ENCODE assay signal across 28 mouse cellular contexts in the genomic region with DNA sequence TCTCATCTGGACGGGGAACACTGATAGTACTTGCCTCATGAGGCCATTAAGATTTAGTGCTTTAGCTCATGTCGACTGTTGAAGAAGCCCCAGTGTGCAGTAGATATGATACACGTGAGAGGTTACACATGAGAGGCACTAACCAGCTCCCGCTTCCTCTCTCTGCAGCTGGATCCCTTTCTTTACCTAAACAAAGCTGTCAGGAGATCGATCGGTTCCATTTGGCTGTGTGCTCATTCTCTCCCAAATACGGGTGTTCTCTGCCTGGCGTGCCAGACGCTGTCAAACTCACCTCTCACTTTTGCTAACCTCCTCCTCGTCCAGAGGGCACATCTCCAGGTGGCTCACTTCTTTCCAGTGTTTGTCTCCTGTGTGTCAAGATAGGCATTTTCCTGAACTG.
A peak's percentile ranks its signal among the peaks of the same experiment; 100 is the strongest.
DNase-seq lines count a peak whose midpoint lies in the region; ATAC-seq and TF ChIP-seq lines count a peak whose summit lies in the region.
"Had no signal": no experiment of that assay in that cellular context is flagged by ENCODE, and none has a peak within 500 bp of the region (broad histone marks: within the 10 kb centered on the region; RNA-seq: fewer than 3 reads in every experiment).

No protein-coding gene starts in this region.

- no peaks in the 10 kb centered on the region for H3K36me3 ChIP-seq in liver, adult 2 months (ENCODE audit: control insufficient read depth, insufficient read depth, low read length)
- H3K36me3 ChIP-seq in liver, embryonic 12.5 days = no peaks in the 10 kb centered on the region
- H3K36me3 ChIP-seq in stomach, postnatal 0 days (ENCODE audit: control insufficient read depth, insufficient read depth, low read length) = no peaks in the 10 kb centered on the region
- H3K36me3 ChIP-seq: G1E; heart, embryonic 12.5 days; hindbrain, embryonic 13.5 days; limb, embryonic 12.5 days; midbrain, embryonic 13.5 days had no signal

- TF ChIP-seq POLR2A in liver, adult 2 months (IDR thresholded peaks at IDR 0.05; ENCODE audit: extremely low read depth, insufficient read depth, low read length) = no peak

- no peaks in the 10 kb centered on the region for H3K27me3 ChIP-seq in liver, adult 2 months (ENCODE audit: control insufficient read depth, insufficient read depth, low read length)
- H3K27me3 ChIP-seq in liver, embryonic 12.5 days (replicated peaks) = no peaks in the 10 kb centered on the region
- no peaks in the 10 kb centered on the region for H3K27me3 ChIP-seq in stomach, postnatal 0 days (ENCODE audit: control insufficient read depth, insufficient read depth, low read length)
- H3K27me3 ChIP-seq: forebrain, embryonic 13.5 days; heart, embryonic 12.5 days; hindbrain, embryonic 13.5 days; limb, embryonic 12.5 days; megakaryocyte, embryonic 14.5 days; midbrain, embryonic 13.5 days had no signal

- WGBS in liver, adult 2 months = 75% methylated on average over 10 of the region's 10 CpGs
- WGBS in liver, embryonic 12.5 days (ENCODE audit: insufficient replicate concordance) = 63% methylated on average over 10 of the region's 10 CpGs
- WGBS in stomach, postnatal 0 days = 26% methylated on average over 10 of the region's 10 CpGs

- H3K4me2 ChIP-seq in liver, embryonic 12.5 days = no peak overlapping the region
- 0 out of 2 replicates have a peak overlapping the region, but pooled peaks have one; percentile 12 for H3K4me2 ChIP-seq in stomach, postnatal 0 days (replicated peaks; ENCODE audit: low read depth)
- H3K4me2 ChIP-seq: forebrain, embryonic 13.5 days; heart, embryonic 12.5 days; hindbrain, embryonic 13.5 days; limb, embryonic 12.5 days; liver, embryonic 11.5 days; midbrain, embryonic 13.5 days had no signal

- no peak for TF ChIP-seq CTCF in liver, adult 2 months (IDR thresholded peaks at IDR 0.05; ENCODE audit: low read depth, low read length)
- no peak for TF ChIP-seq CTCF in stomach, postnatal 0 days (IDR thresholded peaks at IDR 0.05; ENCODE audit: low read depth)

- H3K27ac ChIP-seq in liver, adult 2 months (replicated peaks; ENCODE audit: insufficient read depth, low read depth, low read length) = no peak overlapping the region
- H3K27ac ChIP-seq in liver, embryonic 12.5 days = no peak overlapping the region
- no peak overlapping the region for H3K27ac ChIP-seq in stomach, postnatal 0 days (replicated peaks)
- H3K27ac ChIP-seq: forebrain, embryonic 13.5 days; heart, adult 2 months; hindbrain, embryonic 13.5 days; limb, embryonic 12.5 days; midbrain, embryonic 13.5 days had no signal

- no peak for TF ChIP-seq EP300 in stomach, postnatal 0 days (optimal IDR thresholded peaks at IDR 0.05)

- H3K79me2 ChIP-seq in liver, adult 2 months (ENCODE audit: control insufficient read depth, insufficient read depth, low read length) = no peaks in the 10 kb centered on the region

- H3K9me3 ChIP-seq in liver, embryonic 12.5 days (replicated peaks) = no peaks in the 10 kb centered on the region
- H3K9me3 ChIP-seq in stomach, postnatal 0 days (ENCODE audit: control insufficient read depth, low read length) = no peaks in the 10 kb centered on the region
- H3K9me3 ChIP-seq: forebrain, embryonic 13.5 days; heart, embryonic 12.5 days; hindbrain, embryonic 13.5 days; limb, embryonic 12.5 days; megakaryocyte, embryonic 14.5 days; midbrain, embryonic 13.5 days had no signal

- no peak overlapping the region for H3K9ac ChIP-seq in liver, adult 2 months (ENCODE audit: low read depth, low read length)
- H3K9ac ChIP-seq in liver, embryonic 12.5 days = no peak overlapping the region
- no peak overlapping the region for H3K9ac ChIP-seq in stomach, postnatal 0 days (ENCODE audit: low read length)
- H3K9ac ChIP-seq: forebrain, embryonic 13.5 days; heart, embryonic 12.5 days; hindbrain, embryonic 13.5 days; limb, embryonic 12.5 days; liver, postnatal 0 days; midbrain, embryonic 13.5 days had no signal

- ATAC-seq in liver, embryonic 12.5 days = no peak
- ATAC-seq in stomach, postnatal 0 days (ENCODE audit: low FRiP score, low TSS enrichment) = peak; percentile 53; the same call in 1 of the 2 replicates
- ATAC-seq: forebrain, embryonic 13.5 days; liver, postnatal 0 days; midbrain, embryonic 13.5 days had no signal

- peak; percentile 25 to 41 for DNase-seq in heart, adult 18-20 months
- DNase-seq in heart, adult 11 months = no peak
- peak; percentile 51 for DNase-seq in liver, adult 2 months (ENCODE audit: extremely low read depth, low read depth, low spot score)
- DNase-seq in lung, postnatal 25 days (ENCODE audit: low spot score) = peak; percentile 3
- no peak for DNase-seq in lung, postnatal 4 days
- DNase-seq in stomach, postnatal 0 days (ENCODE audit: low spot score) = peak; percentile 18
- DNase-seq in testis, postnatal 10 days (ENCODE audit: low spot score) = no peak
- DNase-seq: adrenal gland, postnatal 10 days; cerebellum, adult 11 months; cerebellum, adult 9-10 months; cerebellum, postnatal 36 days; gastrocnemius, postnatal 25 days; heart, postnatal 4 days; kidney, adult 11 months; kidney, postnatal 14 days; liver, postnatal 0 days; spleen, adult 18-20 months; thymus, postnatal 14 days had no signal

- H3K4me1 ChIP-seq in liver, adult 2 months (ENCODE audit: control insufficient read depth, insufficient read depth, low read length) = no peaks in the 10 kb centered on the region
- H3K4me1 ChIP-seq in liver, embryonic 12.5 days = no peaks in the 10 kb centered on the region
- no peaks in the 10 kb centered on the region for H3K4me1 ChIP-seq in stomach, postnatal 0 days (replicated peaks; ENCODE audit: control insufficient read depth, insufficient read depth)
- H3K4me1 ChIP-seq: heart, embryonic 12.5 days; limb, embryonic 12.5 days; megakaryocyte, embryonic 14.5 days had no signal

- H3K4me3 ChIP-seq in liver, adult 2 months (ENCODE audit: insufficient read depth, low read depth, low read length) = no peak overlapping the region
- H3K4me3 ChIP-seq in liver, embryonic 12.5 days = no peak overlapping the region
- H3K4me3 ChIP-seq in stomach, postnatal 0 days (ENCODE audit: low read depth, low read length) = no peak overlapping the region
- H3K4me3 ChIP-seq: forebrain, embryonic 13.5 days; heart, adult 2 months; heart, embryonic 12.5 days; hindbrain, embryonic 13.5 days; limb, embryonic 12.5 days; megakaryocyte, embryonic 14.5 days; midbrain, embryonic 13.5 days had no signal

Comparison
In these comparisons a context has a peak if more than half of its experiments do, and no peak if none do; other contexts are left out.
1. DNase-seq: peak in heart, adult 18-20 months (2 of 2), liver, adult 2 months (single experiment), lung, postnatal 25 days (single experiment) and stomach, postnatal 0 days (single experiment); none in heart, adult 11 months (single experiment), lung, postnatal 4 days (0 of 2) and testis, postnatal 10 days (single experiment).